Mouse (Mus musculus) midbrain, embryonic 15.5 days (tissue): Measurements from ENCODE around the gene Atp6v1b1. TPM values are rescaled to one million over a fixed set of nuclear protein-coding genes. Genes with fewer than 3 reads are reported as not detected.

Source experiments
- ATAC-seq: fragments of 200-750 bp; cut with Nextera tagmentation; replicated peaks from 2 replicates; pipeline ENCODE4 v1.8.0; 2017; ENCODE audit warnings: moderate TSS enrichment
- H3K27ac ChIP-seq: fragments of 300-500 bp; sonication (generic); 2 replicates; pipeline ENCODE4 v1.5.1; 2015; ENCODE audit warnings: mild to moderate bottlenecking, inconsistent platforms
- H3K27me3 ChIP-seq: fragments of 300-500 bp; sonication (generic); replicated peaks from 2 replicates; pipeline ENCODE4 v1.6.1; 2015; ENCODE audit warnings: inconsistent platforms
- H3K36me3 ChIP-seq: fragments of 300-500 bp; sonication (generic); replicated peaks from 2 replicates; pipeline ENCODE4 v1.6.1; 2015; ENCODE audit warnings: inconsistent platforms
- H3K4me1 ChIP-seq: fragments of 300-500 bp; sonication (generic); 2 replicates; pipeline ENCODE4 v1.6.1; 2015; ENCODE audit warnings: inconsistent platforms
- H3K4me2 ChIP-seq: fragments of 300-500 bp; sonication (generic); 2 replicates; pipeline ENCODE4 v1.6.1; 2015; ENCODE audit warnings: inconsistent platforms, mild to moderate bottlenecking, moderate library complexity
- H3K4me3 ChIP-seq: fragments of 300-500 bp; sonication (generic); 2 replicates; pipeline ENCODE4 v1.5.1; 2015; ENCODE audit warnings: mild to moderate bottlenecking, inconsistent platforms
- H3K9ac ChIP-seq: fragments of 300-500 bp; sonication (generic); 2 replicates; pipeline ENCODE4 v1.6.1; 2015; ENCODE audit warnings: mild to moderate bottlenecking, inconsistent platforms
- H3K9me3 ChIP-seq: fragments of 300-500 bp; sonication (generic); 2 replicates; pipeline ENCODE4 v1.6.1; 2016; ENCODE audit warnings: inconsistent platforms
- WGBS: fragments of 180-500 bp; shearing (Covaris S2); methylation state at CpG from one replicate; pipeline ENCODE4 v1.1.7; 2015; ENCODE audit warnings: mixed read lengths; 5-methylcytosine and 5-hydroxymethylcytosine counted together
- polyA plus RNA-seq: library from polyadenylated mRNA; unstranded; fragments of >200 nt; fragmentation: Nextera tagmentation; extraction: Ambion mirVana; gene quantifications from 2 replicates; pipeline ENCODE4 v1.2.1, GENCODE M21; 2015

Atp6v1b1 gene
- polyA plus RNA-seq: not detected in 2 replicates

GRCm38 (mm10) chr6:83742761-83743160 lies at the start of gene Atp6v1b1:
Atp6v1b1 (plus strand) TSS chr6:83742990.
- WGBS: 70% methylated on average over 5 of the region's 5 CpGs

GRCm38 (mm10) chr6:83693835-83694234 lies 49.0 kb upstream of the Atp6v1b1 start:
- no peak overlapping the region for H3K4me2 ChIP-seq
- peaks cover 94% of the 10 kb centered on the region for H3K27me3 ChIP-seq
- no peak for ATAC-seq
- under 1% methylated on average over 9 of the region's 9 CpGs for WGBS
- H3K27ac ChIP-seq: no peak overlapping the region
- no peaks in the 10 kb centered on the region for H3K36me3 ChIP-seq
- no peaks in the 10 kb centered on the region for H3K4me1 ChIP-seq
- H3K4me3 ChIP-seq: no peak overlapping the region
- H3K9me3 ChIP-seq: no peaks in the 10 kb centered on the region
- no peak overlapping the region for H3K9ac ChIP-seq

More at GRCm38 (mm10) chr6:83742761-83743160, at the start of gene Atp6v1b1:
- Histone ChIP-seq H3K4me3 (no peak within 1 kb of the TSS), H3K4me2 (no peak within 1 kb of the TSS), H3K36me3 (no peaks in the 10 kb centered on the region), H3K4me1 (no peaks in the 10 kb centered on the region), H3K9ac (no peak within 1 kb of the TSS), H3K9me3 (no peaks in the 10 kb centered on the region), H3K27me3 (no peaks in the 10 kb centered on the region), H3K27ac (no peak within 1 kb of the TSS)
- ATAC-seq: no peak

- WGBS: 7% methylated on average over 3 of the region's 3 CpGs
- no peaks in the 10 kb centered on the region for H3K9me3 ChIP-seq
- H3K4me2 ChIP-seq: no peak overlapping the region
- H3K27me3 ChIP-seq: peaks cover 94% of the 10 kb centered on the region
- H3K9ac ChIP-seq: no peak overlapping the region
- no peak overlapping the region for H3K27ac ChIP-seq
- no peaks in the 10 kb centered on the region for H3K4me1 ChIP-seq
- H3K4me3 ChIP-seq: no peak overlapping the region
- no peak for ATAC-seq
- no peaks in the 10 kb centered on the region for H3K36me3 ChIP-seq
These were observed 47.1 kb upstream of the Atp6v1b1 start for GRCm38 (mm10) chr6:83695731-83696130.

- H3K27ac ChIP-seq: no peak overlapping the region
- H3K9me3 ChIP-seq: no peaks in the 10 kb centered on the region
- H3K9ac ChIP-seq: no peak overlapping the region
- no peak overlapping the region for H3K4me2 ChIP-seq
- no peak for ATAC-seq
- peaks cover 89% of the 10 kb centered on the region for H3K27me3 ChIP-seq
- no peaks in the 10 kb centered on the region for H3K4me1 ChIP-seq
- H3K4me3 ChIP-seq: no peak overlapping the region
- H3K36me3 ChIP-seq: no peaks in the 10 kb centered on the region
- WGBS: 2% methylated on average over 7 of the region's 7 CpGs
These were observed 46.1 kb upstream of the Atp6v1b1 start for GRCm38 (mm10) chr6:83696684-83697083.

GRCm38 (mm10) chr6:83697932-83698331 lies 44.9 kb upstream of the Atp6v1b1 start:
- H3K9ac ChIP-seq: no peak overlapping the region
- no peak for ATAC-seq
- no peaks in the 10 kb centered on the region for H3K36me3 ChIP-seq
- H3K27ac ChIP-seq: no peak overlapping the region
- H3K4me3 ChIP-seq: no peak overlapping the region
- WGBS: 3% methylated on average over 8 of the region's 8 CpGs
- H3K27me3 ChIP-seq: peaks cover 88% of the 10 kb centered on the region
- H3K4me2 ChIP-seq: no peak overlapping the region
- peaks cover 3% of the 10 kb centered on the region; the same call in 1 of the 2 replicates for H3K4me1 ChIP-seq
- no peaks in the 10 kb centered on the region for H3K9me3 ChIP-seq

- ATAC-seq: no peak
- Histone ChIP-seq H3K4me2 (no peak overlapping the region), H3K9ac (no peak overlapping the region), H3K4me3 (no peak overlapping the region), H3K9me3 (no peaks in the 10 kb centered on the region), H3K27ac (no peak overlapping the region), H3K36me3 (no peaks in the 10 kb centered on the region), H3K27me3 (peaks cover 87% of the 10 kb centered on the region), H3K4me1 (peaks cover 3% of the 10 kb centered on the region; the same call in 1 of the 2 replicates)
- 5% methylated on average over 5 of the region's 5 CpGs for WGBS
These were observed 42.8 kb upstream of the Atp6v1b1 start for GRCm38 (mm10) chr6:83699971-83700370.

GRCm38 (mm10) chr6:83701001-83701400 lies 41.8 kb upstream of the Atp6v1b1 start:
- ATAC-seq: no peak
- Histone ChIP-seq H3K4me2 (no peak overlapping the region), H3K36me3 (no peaks in the 10 kb centered on the region), H3K9ac (no peak overlapping the region), H3K9me3 (no peaks in the 10 kb centered on the region), H3K27ac (no peak overlapping the region), H3K4me3 (no peak overlapping the region), H3K27me3 (peaks cover 87% of the 10 kb centered on the region), H3K4me1 (peaks cover 3% of the 10 kb centered on the region; the same call in 1 of the 2 replicates)
- 2% methylated on average over 11 of the region's 11 CpGs for WGBS

- Histone ChIP-seq H3K9ac (no peak overlapping the region), H3K27ac (no peak overlapping the region), H3K9me3 (no peaks in the 10 kb centered on the region), H3K4me3 (no peak overlapping the region), H3K36me3 (no peaks in the 10 kb centered on the region), H3K27me3 (peaks cover 87% of the 10 kb centered on the region), H3K4me1 (peaks cover 3% of the 10 kb centered on the region; the same call in 1 of the 2 replicates), H3K4me2 (no peak overlapping the region)
- no peak for ATAC-seq
- WGBS: under 1% methylated on average over 53 of the region's 53 CpGs
These were observed 40.4 kb upstream of the Atp6v1b1 start for GRCm38 (mm10) chr6:83702146-83702999.

GRCm38 (mm10) chr6:83703000-83703721 lies 39.6 kb upstream of the Atp6v1b1 start:
- Histone ChIP-seq H3K36me3 (no peaks in the 10 kb centered on the region), H3K27ac (no peak overlapping the region), H3K4me1 (peaks cover 3% of the 10 kb centered on the region; the same call in 1 of the 2 replicates), H3K4me3 (no peak overlapping the region), H3K4me2 (no peak overlapping the region), H3K27me3 (peaks cover 87% of the 10 kb centered on the region), H3K9ac (no peak overlapping the region), H3K9me3 (no peaks in the 10 kb centered on the region)
- WGBS: under 1% methylated on average over 27 of the region's 27 CpGs
- ATAC-seq: no peak

GRCm38 (mm10) chr6:83703722-83704078 lies 39.1 kb upstream of the Atp6v1b1 start:
- WGBS: 1% methylated on average over 10 of the region's 10 CpGs

GRCm38 (mm10) chr6:83704294-83704693 lies 38.5 kb upstream of the Atp6v1b1 start:
- Histone ChIP-seq H3K9ac (no peak overlapping the region), H3K9me3 (no peaks in the 10 kb centered on the region), H3K4me1 (peaks cover 3% of the 10 kb centered on the region; the same call in 1 of the 2 replicates), H3K36me3 (no peaks in the 10 kb centered on the region), H3K4me3 (no peak overlapping the region), H3K27ac (no peak overlapping the region), H3K27me3 (peaks cover 87% of the 10 kb centered on the region), H3K4me2 (no peak overlapping the region)
- no peak for ATAC-seq
- 14% methylated on average over 1 of the region's 1 CpGs for WGBS

More at GRCm38 (mm10) chr6:83703722-83704078, 39.1 kb upstream of the Atp6v1b1 start:
- Histone ChIP-seq H3K9ac (no peak overlapping the region), H3K27ac (no peak overlapping the region), H3K4me3 (no peak overlapping the region), H3K36me3 (no peaks in the 10 kb centered on the region), H3K9me3 (no peaks in the 10 kb centered on the region), H3K27me3 (peaks cover 87% of the 10 kb centered on the region), H3K4me1 (peaks cover 3% of the 10 kb centered on the region; the same call in 1 of the 2 replicates), H3K4me2 (no peak overlapping the region)
- ATAC-seq: no peak

- Histone ChIP-seq H3K36me3 (no peaks in the 10 kb centered on the region), H3K9me3 (no peaks in the 10 kb centered on the region), H3K9ac (no peak overlapping the region), H3K4me1 (peaks cover 3% of the 10 kb centered on the region; the same call in 1 of the 2 replicates), H3K4me2 (no peak overlapping the region), H3K4me3 (no peak overlapping the region), H3K27me3 (peaks cover 87% of the 10 kb centered on the region), H3K27ac (no peak overlapping the region)
- 21% methylated on average over 5 of the region's 5 CpGs for whole genome bisulfite sequencing
- no peak for ATAC-seq
These were observed 38.1 kb upstream of the Atp6v1b1 start for GRCm38 (mm10) chr6:83704701-83705100.
